17 mouse cellular contexts compared by ENCODE assay signal in the genomic region with DNA sequence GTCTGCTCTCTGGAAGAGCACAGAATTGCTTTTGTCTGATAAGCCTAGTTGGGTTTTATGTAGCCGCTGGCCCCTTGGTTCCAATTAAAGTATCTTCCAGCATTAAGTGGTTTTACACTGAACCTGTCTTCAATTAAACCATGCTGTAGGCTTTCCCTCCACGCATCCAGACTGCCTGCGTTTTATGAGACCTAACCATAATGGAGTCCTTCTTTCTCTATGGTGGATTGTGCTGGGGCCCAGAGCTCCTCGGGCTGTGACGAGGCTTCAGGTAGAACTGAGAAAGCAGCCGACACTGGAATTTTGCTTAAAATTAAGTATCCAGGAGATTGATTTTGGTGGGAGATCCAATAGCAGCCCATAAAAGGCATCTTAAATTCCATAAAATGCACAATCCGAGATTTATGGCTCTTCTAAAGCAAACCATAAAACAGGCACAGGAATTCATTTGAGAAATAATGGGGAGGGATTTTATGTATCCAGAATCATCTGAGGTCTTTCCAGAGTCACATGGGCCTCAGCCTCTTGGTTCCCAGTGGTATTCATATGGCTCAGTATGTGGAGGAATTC.
DNase-seq lines count a peak whose midpoint lies in the region; ATAC-seq lines count a peak whose summit lies in the region.
"Had no signal": no experiment of that assay in that cellular context is flagged by ENCODE, and none has a peak within 500 bp of the region (broad histone marks: within the 10 kb centered on the region; RNA-seq: fewer than 3 reads in every experiment).

No protein-coding gene starts in this region.

- no peaks in the 10 kb centered on the region for H3K36me3 ChIP-seq in limb, embryonic 13.5 days
- no peaks in the 10 kb centered on the region for H3K36me3 ChIP-seq in neural tube, embryonic 15.5 days
- no peaks in the 10 kb centered on the region for H3K36me3 ChIP-seq in forebrain, embryonic 13.5 days (ENCODE audit: poor library complexity, severe bottlenecking)
- H3K36me3 ChIP-seq: embryonic facial prominence, embryonic 12.5 days; heart, embryonic 13.5 days; hindbrain, embryonic 15.5 days had no signal

- no peak overlapping the region for H3K4me2 ChIP-seq in limb, embryonic 13.5 days (replicated peaks)
- H3K4me2 ChIP-seq in neural tube, embryonic 15.5 days: no peak overlapping the region
- no peak overlapping the region for H3K4me2 ChIP-seq in forebrain, embryonic 13.5 days
- H3K4me2 ChIP-seq: embryonic facial prominence, embryonic 12.5 days; heart, embryonic 13.5 days; hindbrain, embryonic 15.5 days had no signal

- no peak overlapping the region for H3K9ac ChIP-seq in limb, embryonic 13.5 days
- no peak overlapping the region for H3K9ac ChIP-seq in neural tube, embryonic 15.5 days (replicated peaks)
- no peak overlapping the region for H3K9ac ChIP-seq in forebrain, embryonic 13.5 days
- H3K9ac ChIP-seq: embryonic facial prominence, embryonic 12.5 days; forebrain, postnatal 0 days; heart, embryonic 13.5 days; hindbrain, embryonic 15.5 days had no signal

- peak; percentile 64 for DNase-seq in forelimb bud, embryonic 11.5 days (ENCODE audit: low read depth, low spot score)
- peak; percentile 86 for DNase-seq in hindlimb bud, embryonic 11.5 days (ENCODE audit: extremely low spot score, low read depth, low spot score)
- DNase-seq in frontal cortex, postnatal 10 days (ENCODE audit: low spot score in 2 of 2): no peak
- DNase-seq: adrenal gland, adult 8-10 months; adrenal gland, postnatal 36 days; cerebellum, adult 2 months; cerebellum, postnatal 10 days; forebrain, postnatal 0 days; gastrocnemius, postnatal 36 days; heart, adult 11 months; heart, postnatal 36 days had no signal

- WGBS in limb, embryonic 13.5 days: 11% methylated on average over 7 of the region's 7 CpGs
- WGBS in neural tube, embryonic 15.5 days: 42% methylated on average over 7 of the region's 7 CpGs
- 79% methylated on average over 7 of the region's 7 CpGs for WGBS in forebrain, embryonic 13.5 days

- H3K9me3 ChIP-seq in limb, embryonic 13.5 days: no peaks in the 10 kb centered on the region
- no peaks in the 10 kb centered on the region for H3K9me3 ChIP-seq in neural tube, embryonic 15.5 days (replicated peaks)
- no peaks in the 10 kb centered on the region for H3K9me3 ChIP-seq in forebrain, embryonic 13.5 days (replicated peaks)
- H3K9me3 ChIP-seq: embryonic facial prominence, embryonic 12.5 days; heart, embryonic 13.5 days; hindbrain, embryonic 15.5 days had no signal

- ATAC-seq in limb, embryonic 13.5 days (ENCODE audit: low FRiP score, low read depth): peak; percentile 71; the same call in 1 of the 2 replicates
- ATAC-seq in neural tube, embryonic 15.5 days (ENCODE audit: low FRiP score): peak; percentile 39; the same call in 1 of the 2 replicates
- ATAC-seq in forebrain, embryonic 13.5 days: no peak
- ATAC-seq: forebrain, postnatal 0 days had no signal

- no peak overlapping the region for H3K4me3 ChIP-seq in limb, embryonic 13.5 days
- H3K4me3 ChIP-seq in neural tube, embryonic 15.5 days (replicated peaks): no peak overlapping the region
- H3K4me3 ChIP-seq in forebrain, embryonic 13.5 days: no peak overlapping the region
- H3K4me3 ChIP-seq: embryonic facial prominence, embryonic 12.5 days; heart, embryonic 13.5 days; hindbrain, embryonic 15.5 days had no signal

- H3K27ac ChIP-seq in limb, embryonic 13.5 days: 0 out of 2 replicates have a peak overlapping the region, but pooled peaks have one; percentile 10
- H3K27ac ChIP-seq in neural tube, embryonic 15.5 days (replicated peaks): peak overlapping the region; percentile 46; the same call in 1 of the 2 replicates
- H3K27ac ChIP-seq in forebrain, embryonic 13.5 days: no peak overlapping the region
- H3K27ac ChIP-seq: embryonic facial prominence, embryonic 12.5 days; heart, embryonic 13.5 days; hindbrain, embryonic 15.5 days had no signal

- peaks cover 42% of the 10 kb centered on the region for H3K27me3 ChIP-seq in limb, embryonic 13.5 days
- H3K27me3 ChIP-seq in neural tube, embryonic 15.5 days (replicated peaks): no peaks in the 10 kb centered on the region
- no peaks in the 10 kb centered on the region for H3K27me3 ChIP-seq in forebrain, embryonic 13.5 days
- H3K27me3 ChIP-seq: hindbrain, embryonic 15.5 days had no signal

- H3K4me1 ChIP-seq in limb, embryonic 13.5 days: peaks cover 57% of the 10 kb centered on the region
- H3K4me1 ChIP-seq in neural tube, embryonic 15.5 days: peaks cover 26% of the 10 kb centered on the region
- no peaks in the 10 kb centered on the region for H3K4me1 ChIP-seq in forebrain, embryonic 13.5 days
- H3K4me1 ChIP-seq: heart, embryonic 13.5 days; hindbrain, embryonic 15.5 days had no signal

Comparison
In these comparisons a context has a peak if more than half of its experiments do, and no peak if none do; other contexts are left out.
1. DNase-seq: peak in forelimb bud, embryonic 11.5 days (single experiment) and hindlimb bud, embryonic 11.5 days (single experiment); none in frontal cortex, postnatal 10 days (0 of 2).